Mouse (Mus musculus): ENCODE measurements around the gene Sema4b. TPM values are rescaled to one million over a fixed set of nuclear protein-coding genes. Genes with fewer than 3 reads are reported as not detected.

The Sema4b gene
- total RNA-seq, 1 experiment from 2014 or later: 42.9 TPM

GRCm38 (mm10) chr7:80246148-80246721, 59.6 kb downstream of the Sema4b start, which contains the start of gene Ttll13:
Ttll13 (plus strand) TSS chr7:80246376.
- ATAC-seq (ENCODE audit: extremely low read depth, insufficient number of reproducible peaks, low FRiP score, poor library complexity, severe bottlenecking): peak; percentile 99

GRCm38 (mm10) chr7:80246859-80247258, 60.2 kb downstream of the Sema4b start:
- no peak for ATAC-seq (ENCODE audit: extremely low read depth, insufficient number of reproducible peaks, low FRiP score, poor library complexity, severe bottlenecking)

- no peak for ATAC-seq (ENCODE audit: extremely low read depth, insufficient number of reproducible peaks, low FRiP score, poor library complexity, severe bottlenecking)
These were observed 65.8 kb downstream of the Sema4b start for GRCm38 (mm10) chr7:80252437-80252836.

DNA sequence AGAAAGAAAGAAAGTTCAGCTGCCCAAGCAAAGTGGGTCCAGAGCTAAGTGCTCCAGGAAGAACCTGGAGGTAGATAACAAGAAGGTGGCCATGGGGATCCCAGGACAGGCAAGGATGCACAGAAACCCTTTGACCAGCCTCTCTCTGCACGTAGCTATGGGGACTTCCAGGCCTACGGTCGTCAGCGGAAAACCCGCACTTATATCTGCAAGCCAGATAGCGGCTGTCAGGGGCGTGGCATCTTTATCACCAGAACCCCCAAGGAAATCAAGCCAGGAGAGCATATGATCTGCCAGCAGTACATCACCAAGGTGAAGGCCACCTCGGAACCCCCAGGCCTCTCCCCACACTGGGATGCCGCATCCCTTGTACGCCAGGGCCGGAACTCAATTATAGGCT, 66.2 kb downstream of the Sema4b start:
- ATAC-seq (ENCODE audit: extremely low read depth, insufficient number of reproducible peaks, low FRiP score, poor library complexity, severe bottlenecking): no peak

GRCm38 (mm10) chr7:80255981-80256380, 69.3 kb downstream of the Sema4b start:
- ATAC-seq (ENCODE audit: extremely low read depth, insufficient number of reproducible peaks, low FRiP score, poor library complexity, severe bottlenecking): no peak

DNA sequence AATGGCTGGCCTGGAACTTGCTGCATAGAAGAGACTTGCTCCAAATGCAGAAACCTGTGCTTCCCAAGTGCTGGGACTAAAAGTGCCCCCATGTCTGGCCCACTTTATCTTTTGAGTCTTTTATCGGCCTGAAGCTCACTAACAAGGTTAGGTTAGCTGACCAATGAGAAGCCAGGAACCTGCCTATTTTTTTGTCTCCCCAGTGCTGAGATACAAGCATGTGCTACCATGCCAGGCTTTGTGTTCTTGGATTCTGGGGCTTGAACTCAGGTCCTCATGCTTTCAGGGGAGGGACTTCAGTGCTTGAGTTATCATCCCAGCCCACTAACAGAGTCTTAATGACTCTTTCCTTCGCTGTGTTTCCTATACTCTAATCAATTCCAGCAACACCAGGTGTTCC, 71.1 kb downstream of the Sema4b start:
- ATAC-seq (ENCODE audit: extremely low read depth, insufficient number of reproducible peaks, low FRiP score, poor library complexity, severe bottlenecking): no peak

DNA sequence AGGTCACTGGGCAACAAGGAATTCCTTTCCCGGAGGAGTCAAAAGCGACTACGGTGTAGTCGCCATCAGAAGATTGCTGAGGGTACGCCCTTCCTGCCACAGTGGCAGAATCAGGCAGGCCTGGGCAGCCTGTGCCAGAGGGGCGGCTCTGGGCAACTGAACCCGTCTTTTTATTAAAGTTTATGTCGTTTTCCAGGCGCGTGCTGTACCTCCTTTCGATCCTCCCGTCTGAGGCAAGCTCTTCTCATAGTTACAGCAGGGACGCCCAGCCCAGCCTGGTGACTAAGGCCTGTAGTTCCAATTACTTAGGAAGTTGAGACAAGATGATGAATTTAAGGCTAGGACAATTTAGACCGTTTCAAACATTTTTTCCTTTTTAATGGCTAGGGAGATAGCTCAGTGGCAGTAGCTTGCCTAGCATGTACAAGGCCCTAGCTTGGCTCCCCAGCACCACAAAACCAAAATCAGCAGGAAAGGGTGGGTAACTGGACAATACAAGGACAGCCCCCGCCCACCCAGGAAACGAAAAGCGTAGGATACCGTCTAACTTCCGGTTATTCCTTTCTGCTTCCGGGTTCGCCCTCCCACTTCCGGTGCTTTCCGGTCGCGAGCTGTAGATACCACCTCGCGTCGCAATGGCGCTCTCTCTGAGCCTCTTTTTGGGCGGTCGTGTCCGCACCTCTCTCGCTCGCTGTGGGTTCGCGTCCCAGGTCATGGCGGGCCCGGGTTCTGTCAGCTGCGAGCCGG, 74.2 kb downstream of the Sema4b start, which contains the start of gene Ngrn:
Gene Ngrn (plus strand): TSS at position 591 of the 747 bp plus-strand sequence.
- ATAC-seq (ENCODE audit: extremely low read depth, insufficient number of reproducible peaks, low FRiP score, poor library complexity, severe bottlenecking): peak; percentile 88

DNA sequence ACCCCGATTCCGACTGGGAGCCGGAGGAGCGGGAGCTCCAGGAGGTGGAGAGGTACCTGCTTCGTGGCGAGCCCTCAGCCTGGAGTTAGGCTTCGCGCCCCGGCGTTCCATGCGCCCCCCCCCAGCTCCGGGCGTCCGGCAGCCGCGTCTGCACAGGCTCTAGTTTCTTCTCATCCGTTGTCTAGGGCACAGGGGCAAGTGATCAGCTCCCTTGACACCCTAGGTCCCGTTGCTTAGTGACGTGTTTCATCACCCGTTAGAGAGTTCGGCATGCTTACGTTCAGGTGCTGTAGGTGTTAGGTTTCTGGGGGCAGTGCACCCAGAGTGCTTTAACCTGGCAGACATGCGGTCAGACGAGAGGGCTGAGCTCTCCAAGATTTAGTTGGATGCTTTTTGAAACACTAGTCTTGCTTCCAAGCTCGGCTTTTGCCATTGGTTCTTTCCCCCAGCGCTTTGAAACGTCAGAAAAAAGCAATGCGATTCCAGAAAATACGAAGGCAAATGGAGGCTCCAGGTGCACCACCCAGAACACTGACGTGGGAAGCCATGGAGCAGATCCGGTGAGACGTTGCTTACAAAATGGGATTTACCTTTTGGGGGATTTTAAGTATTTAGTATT, 74.8 kb downstream of the Sema4b start:
- ATAC-seq (ENCODE audit: extremely low read depth, insufficient number of reproducible peaks, low FRiP score, poor library complexity, severe bottlenecking): peak; percentile 30; the same call in 1 of the 2 replicates

DNA sequence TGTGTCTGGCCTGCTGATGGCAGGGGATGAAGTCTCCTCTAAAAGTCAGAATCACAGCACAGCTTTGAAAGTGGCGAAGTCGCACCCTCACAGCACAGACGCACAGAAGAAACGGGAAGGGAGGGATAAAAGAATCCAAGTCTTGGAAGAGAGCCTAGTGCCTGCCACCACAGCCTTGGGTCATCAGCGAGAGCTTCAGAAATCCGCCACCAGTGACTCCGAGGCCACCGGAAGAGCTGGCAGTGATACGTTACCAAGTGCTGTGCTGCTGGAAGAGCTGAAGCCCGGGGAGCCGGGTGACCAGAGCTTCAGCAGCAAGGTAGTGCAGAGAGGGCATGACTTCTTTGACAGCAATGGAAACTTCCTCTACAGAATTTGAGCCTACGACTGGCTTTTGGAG, 78.0 kb downstream of the Sema4b start:
- ATAC-seq (ENCODE audit: extremely low read depth, insufficient number of reproducible peaks, low FRiP score, poor library complexity, severe bottlenecking): no peak

- no peak for ATAC-seq (ENCODE audit: extremely low read depth, insufficient number of reproducible peaks, low FRiP score, poor library complexity, severe bottlenecking)
These were observed 81.1 kb downstream of the Sema4b start for GRCm38 (mm10) chr7:80267764-80268163.

GRCm38 (mm10) chr7:80268897-80269750, 82.5 kb downstream of the Sema4b start, which contains the start of gene Vps33b:
Vps33b (plus strand) TSS chr7:80269649.
- ATAC-seq (ENCODE audit: extremely low read depth, insufficient number of reproducible peaks, low FRiP score, poor library complexity, severe bottlenecking): peak; percentile 82

DNA sequence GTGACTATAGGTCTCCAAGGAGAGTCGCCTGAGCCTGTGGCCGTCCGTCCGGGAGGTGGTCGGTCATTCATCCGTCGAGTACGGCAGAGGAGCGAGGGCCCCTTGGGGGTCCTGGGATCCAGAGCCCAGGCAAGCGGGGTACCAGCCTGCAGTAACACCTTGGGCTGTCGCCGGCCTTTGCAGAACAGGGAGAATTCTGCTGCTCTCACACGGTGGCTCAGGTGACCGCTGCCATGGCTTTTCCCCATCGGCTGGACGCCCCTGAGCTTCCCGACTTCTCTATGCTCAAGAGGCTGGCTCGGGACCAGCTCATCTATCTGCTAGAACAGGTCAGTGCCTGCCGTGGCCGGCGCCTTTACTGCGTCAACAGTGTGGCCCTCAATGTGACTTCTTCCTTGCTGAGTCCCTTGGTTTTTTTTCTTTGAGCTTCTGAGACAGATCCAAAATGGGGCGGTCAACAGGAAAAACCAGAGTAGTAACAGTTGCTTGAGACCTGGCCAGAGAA, 83.2 kb downstream of the Sema4b start:
- ATAC-seq (ENCODE audit: extremely low read depth, insufficient number of reproducible peaks, low FRiP score, poor library complexity, severe bottlenecking): peak; percentile 10; the same call in 1 of the 2 replicates

GRCm38 (mm10) chr7:80273456-80273855, 86.8 kb downstream of the Sema4b start:
- no peak for ATAC-seq (ENCODE audit: extremely low read depth, insufficient number of reproducible peaks, low FRiP score, poor library complexity, severe bottlenecking)

Other genes starting within 250 kb of the Sema4b start
- gene Zfp710, start 162.0 kb upstream of the Sema4b start, total RNA-seq (2017): 64.9 and 67.2 TPM in 2 replicates
- gene Idh2, start 71.4 kb upstream of the Sema4b start, total RNA-seq (2017): 18.0 and 26.8 TPM in 2 replicates
- gene Cib1, start 46.0 kb downstream of the Sema4b start, total RNA-seq (2017): 72.9 and 88.3 TPM in 2 replicates
- gene Gdpgp1, start 46.0 kb downstream of the Sema4b start, total RNA-seq (2017): 3.4 and 4.9 TPM in 2 replicates
- 0.61 and 2.7 TPM in 2 replicates for gene Ttll13, start 59.5 kb downstream of the Sema4b start, total RNA-seq (2017)
- gene Ngrn, start 74.4 kb downstream of the Sema4b start, total RNA-seq (2017): 33.8 and 39.5 TPM in 2 replicates
- 21.1 and 26.4 TPM in 2 replicates for gene Vps33b, start 82.8 kb downstream of the Sema4b start, total RNA-seq (2017)
- 5.7 and 6.1 TPM in 2 replicates for gene Prc1, start 107.6 kb downstream of the Sema4b start, total RNA-seq (2017)
- gene Rccd1, start 137.6 kb downstream of the Sema4b start, total RNA-seq (2017): 23.1 and 27.9 TPM in 2 replicates
- 44.4 and 48.0 TPM in 2 replicates for gene Unc45a, start 154.2 kb downstream of the Sema4b start, total RNA-seq (2017)
- gene Hddc3, start 156.3 kb downstream of the Sema4b start, total RNA-seq (2017): 6.6 and 19.4 TPM in 2 replicates
- gene Man2a2, start 184.5 kb downstream of the Sema4b start, total RNA-seq (2017): 46.7 and 58.4 TPM in 2 replicates
- gene Fes, start 201.1 kb downstream of the Sema4b start, total RNA-seq (2017): 221 and 270 TPM in 2 replicates
- gene Furin, start 218.6 kb downstream of the Sema4b start, total RNA-seq (2017): 63.9 and 69.6 TPM in 2 replicates

All from neutrophil, adult 5-6 weeks (primary cell).